Mouse (Mus musculus) ES-Bruce4 (cell line): ENCODE data around the gene Spink2. TPM values are rescaled to one million over a fixed set of nuclear protein-coding genes. Genes with fewer than 3 reads are reported as not detected.
A peak's percentile ranks its signal among the peaks of the same experiment; 100 is the strongest.
"Not testable (repeated sequence)": the region's sequence is repeated elsewhere in the genome, so short reads cannot be mapped to it uniquely, and the experiment has no call there.

Experiments used
- H3K27ac ChIP-seq: 2 replicates; pipeline ENCODE4 v1.5.1; 2012; ENCODE audit warnings: low read length, inconsistent platforms; ENCODE audit not compliant: insufficient read depth
- H3K27me3 ChIP-seq: 2 replicates; pipeline ENCODE4 v1.6.1; 2012; ENCODE audit warnings: mild to moderate bottlenecking, low read length, inconsistent platforms; ENCODE audit not compliant: control insufficient read depth, poor library complexity, insufficient read depth, severe bottlenecking
- H3K36me3 ChIP-seq: 2 replicates; pipeline ENCODE4 v1.6.1; 2012; ENCODE audit warnings: inconsistent platforms, mild to moderate bottlenecking, low read length, moderate library complexity; ENCODE audit not compliant: control insufficient read depth, poor library complexity, insufficient read depth, severe bottlenecking
- H3K4me1 ChIP-seq: one replicate; pipeline ENCODE4 v1.8.1; 2011; ENCODE audit warnings: low read length; ENCODE audit not compliant: control insufficient read depth, insufficient read depth
- H3K4me3 ChIP-seq: 2 replicates; pipeline ENCODE4 v1.5.1; 2011; ENCODE audit warnings: low read depth, mild to moderate bottlenecking, low read length
- H3K9ac ChIP-seq: 2 replicates; pipeline ENCODE4 v1.6.1; 2012; ENCODE audit warnings: low read depth, mild to moderate bottlenecking, inconsistent platforms; ENCODE audit not compliant: poor library complexity, severe bottlenecking
- H3K9me3 ChIP-seq: replicated peaks from 2 replicates; pipeline ENCODE4 v1.6.1; 2012; ENCODE audit warnings: mild to moderate bottlenecking, low read length, inconsistent platforms; ENCODE audit not compliant: control insufficient read depth, poor library complexity, insufficient read depth, severe bottlenecking
- CTCF ChIP-seq: IDR thresholded peaks from one replicate; pipeline ENCODE4 v1.8.1; 2011; ENCODE audit warnings: low read depth, low read length
- EP300 ChIP-seq: IDR thresholded peaks from 2 replicates; pipeline ENCODE4 v1.6.1; 2011; ENCODE audit warnings: low read depth, low read length; ENCODE audit not compliant: insufficient read depth
- POLR2A ChIP-seq: IDR thresholded peaks from one replicate; pipeline ENCODE4 v1.8.1; 2011; ENCODE audit warnings: low read length; ENCODE audit not compliant: insufficient read depth
- polyA plus RNA-seq: library from polyadenylated mRNA; stranded (reverse); fragments of >200 nt; gene quantifications from 2 replicates; pipeline ENCODE4 v1.2.4, GENCODE M21; 2011; ENCODE audit warnings: low read depth; ENCODE audit not compliant: missing spikeins, insufficient read depth, insufficient read length

Spink2 gene
- polyA plus RNA-seq, 1 experiment: not detected

- Histone ChIP-seq H3K9ac (peak overlapping the region; percentile 48; the same call in 1 of the 2 replicates), H3K36me3 (no peaks in the 10 kb centered on the region), H3K27me3 (no peaks in the 10 kb centered on the region), H3K27ac (no peak overlapping the region), H3K9me3 (no peaks in the 10 kb centered on the region), H3K4me1 (peaks cover 2% of the 10 kb centered on the region), H3K4me3 (no peak overlapping the region)
- TF ChIP-seq POLR2A: no peak
- no peak for TF ChIP-seq EP300
- TF ChIP-seq CTCF: no peak
These were observed 25.8 kb upstream of the Spink2 start for GRCm38 (mm10) chr5:77237104-77237503.

DNA sequence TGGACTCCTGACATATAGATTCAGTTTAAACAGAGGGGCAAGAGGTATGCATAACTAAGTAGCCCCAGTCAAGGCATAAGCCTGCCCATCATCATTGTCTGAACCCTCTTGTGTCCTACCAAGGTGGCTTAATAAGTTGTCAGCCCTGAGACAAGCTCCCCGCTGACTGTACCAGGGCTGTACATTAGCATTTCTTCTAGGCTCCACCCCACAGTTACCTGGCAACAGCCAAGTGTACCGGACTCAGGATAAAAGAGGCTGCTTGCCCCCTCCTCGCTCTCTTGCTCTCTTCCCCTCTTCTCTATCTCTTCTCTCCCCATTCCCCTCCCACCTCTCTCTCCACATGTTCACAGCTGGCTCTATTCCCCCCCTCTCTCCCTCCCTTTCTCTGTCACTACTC is 23.6 kb upstream of the Spink2 start:
- Histone ChIP-seq H3K36me3 (no peaks in the 10 kb centered on the region), H3K9me3 (no peaks in the 10 kb centered on the region), H3K27me3 (no peaks in the 10 kb centered on the region), H3K9ac (no peak overlapping the region), H3K27ac (no peak overlapping the region), H3K4me1 (peaks cover 1% of the 10 kb centered on the region), H3K4me3 (no peak overlapping the region)
- no peak for TF ChIP-seq POLR2A

GRCm38 (mm10) chr5:77231863-77232262 is 20.6 kb upstream of the Spink2 start:
- not testable (repeated sequence) for H3K27me3 ChIP-seq, H3K9me3 ChIP-seq, H3K9ac ChIP-seq, H3K27ac ChIP-seq, H3K4me1 ChIP-seq, H3K4me3 ChIP-seq, H3K36me3 ChIP-seq

DNA sequence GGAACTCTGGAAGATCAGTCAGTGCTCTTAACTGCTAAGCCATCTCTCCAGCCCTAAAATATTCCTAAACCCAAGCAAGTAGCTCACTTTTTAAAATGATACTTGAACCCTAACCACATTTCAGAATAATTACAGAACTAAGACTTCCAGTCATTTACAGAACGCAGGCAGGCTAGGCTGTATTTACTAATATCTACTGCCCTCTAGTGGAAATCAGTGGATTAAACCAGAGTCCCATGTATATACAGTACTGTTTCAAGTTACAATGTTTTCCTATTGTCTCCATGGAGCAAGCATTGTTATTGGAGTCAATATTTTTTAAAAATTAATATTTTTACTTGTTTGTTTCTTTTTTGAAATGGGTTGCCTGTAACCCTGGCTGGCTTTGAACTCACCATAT is 17.7 kb upstream of the Spink2 start:
- Histone ChIP-seq H3K4me1 (no peaks in the 10 kb centered on the region), H3K27me3 (no peaks in the 10 kb centered on the region), H3K4me3 (no peak overlapping the region), H3K36me3 (no peaks in the 10 kb centered on the region), H3K9me3 (no peaks in the 10 kb centered on the region), H3K27ac (no peak overlapping the region), H3K9ac (no peak overlapping the region)
- TF ChIP-seq CTCF (no peak), POLR2A (no peak)

DNA sequence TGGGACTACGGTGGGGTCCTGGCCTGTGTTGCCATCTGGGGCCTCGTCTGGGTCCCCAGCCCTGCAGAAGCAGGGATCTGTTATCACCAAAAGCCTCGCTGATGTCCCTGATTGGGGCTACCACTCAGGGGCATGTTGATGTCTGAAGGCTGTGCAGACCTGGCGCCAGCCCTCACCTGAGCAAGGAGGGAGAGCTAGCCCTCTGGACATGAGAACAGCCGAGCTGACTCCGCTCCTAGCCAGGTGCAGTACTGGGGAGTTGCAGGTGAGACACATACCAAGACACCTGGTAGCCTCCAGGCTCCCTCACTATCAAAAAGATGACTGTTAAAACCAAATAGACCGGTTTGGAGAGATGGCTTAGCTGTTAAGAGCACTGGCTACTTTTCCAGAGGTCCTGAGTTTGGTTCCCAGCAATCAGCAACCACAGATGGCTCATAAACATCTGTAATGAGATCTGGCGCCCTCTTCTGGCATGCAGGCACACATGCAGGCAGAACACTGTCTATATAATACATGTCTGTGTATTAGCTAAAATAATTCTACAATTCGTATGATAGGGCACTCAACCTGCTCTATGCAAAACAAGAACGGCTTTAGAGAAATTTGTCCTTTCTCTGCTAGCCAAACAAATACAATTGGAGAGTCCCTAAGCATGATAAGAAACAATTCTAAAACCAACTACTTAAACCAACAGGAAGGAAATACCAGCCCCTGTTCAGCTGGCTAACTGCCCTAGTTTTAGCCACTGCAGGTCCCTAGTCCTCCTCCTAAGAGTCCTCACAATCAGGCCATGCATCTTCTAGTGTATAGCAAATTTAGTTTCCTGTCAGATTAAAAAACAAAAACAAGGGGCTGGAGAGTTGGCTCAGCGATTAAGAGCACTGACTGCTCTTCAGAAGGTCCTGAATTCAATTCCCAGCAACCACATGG is 12.0 kb upstream of the Spink2 start:
- H3K36me3 ChIP-seq: no peaks in the 10 kb centered on the region
- no peaks in the 10 kb centered on the region for H3K27me3 ChIP-seq
- H3K9me3 ChIP-seq: no peaks in the 10 kb centered on the region
- H3K9ac ChIP-seq: no peak overlapping the region
- H3K4me3 ChIP-seq: no peak overlapping the region
- peaks cover 1% of the 10 kb centered on the region for H3K4me1 ChIP-seq
- H3K27ac ChIP-seq: peak overlapping the region; percentile 66
- TF ChIP-seq CTCF (peak; percentile 73), EP300 (no peak)

DNA sequence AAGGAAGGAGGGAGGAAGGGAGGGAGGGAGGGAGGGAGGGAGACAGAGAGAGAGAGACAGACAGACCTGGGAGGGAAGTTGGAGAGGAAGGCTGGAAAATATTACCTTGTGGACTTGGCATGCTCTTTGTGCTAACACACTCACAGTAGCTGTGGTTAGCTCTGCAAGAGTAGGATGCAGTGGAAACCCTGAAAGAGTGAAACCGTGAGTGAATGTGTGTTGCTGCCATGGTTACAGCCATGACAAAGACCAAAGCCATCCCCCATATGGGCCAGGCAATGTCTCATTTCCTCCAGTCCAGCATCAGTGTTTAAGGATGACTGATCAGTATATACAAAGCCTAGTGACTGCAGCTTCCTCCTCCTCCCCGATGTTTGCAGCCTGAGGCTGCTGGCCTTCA is 6.5 kb upstream of the Spink2 start:
- H3K27me3 ChIP-seq: no peaks in the 10 kb centered on the region
- H3K27ac ChIP-seq: no peak overlapping the region
- TF ChIP-seq POLR2A: no peak
- no peak for TF ChIP-seq EP300
- no peak for TF ChIP-seq CTCF
- H3K9me3 ChIP-seq: no peaks in the 10 kb centered on the region
- H3K4me1 ChIP-seq: no peaks in the 10 kb centered on the region
- no peak overlapping the region for H3K9ac ChIP-seq
- no peak overlapping the region for H3K4me3 ChIP-seq
- no peaks in the 10 kb centered on the region for H3K36me3 ChIP-seq
